Mouse (Mus musculus) retina, adult 2 months (tissue): ENCODE measurements at regions not wholly inside any gene's neighbourhood (a gene's known extent, or its start where the extent isn't known, plus 50 kb on each side); places are given as distances from the start of the nearest gene placed in this dataset.
A peak's percentile ranks its signal among the peaks of the same experiment; 100 is the strongest.

Experiments used
- DNase-seq: peaks from one replicate; pipeline ENCODE4 v3.0.0-alpha.2; 2012; ENCODE audit warnings: low read depth, low spot score

- DNase-seq, result no peak
Observed at GRCm38 (mm10) chr7:135986021-135986420, 269.9 kb upstream of the Mki67 start.

- DNase-seq, result no peak
Observed at GRCm38 (mm10) chr7:135990321-135990720, 274.2 kb upstream of the Mki67 start.

- DNase-seq, result no peak
Observed at GRCm38 (mm10) chr7:135996896-135997295, 280.7 kb upstream of the Mki67 start.

GRCm38 (mm10) chr7:135997640-135998039 is 281.5 kb upstream of the Mki67 start:
- no peak for DNase-seq

GRCm38 (mm10) chr7:136002382-136002781 is 286.2 kb upstream of the Mki67 start:
- no peak for DNase-seq

GRCm38 (mm10) chr7:136003291-136003690 is 287.1 kb upstream of the Mki67 start:
- no peak for DNase-seq

- no peak for DNase-seq
Observed at GRCm38 (mm10) chr7:136007796-136008455, 291.8 kb upstream of the Mki67 start.

- DNase-seq, result no peak
Observed at GRCm38 (mm10) chr7:136008486-136008885, 292.3 kb upstream of the Mki67 start.

GRCm38 (mm10) chr7:136010013-136010412 is 293.9 kb upstream of the Mki67 start:
- DNase-seq, result no peak

- DNase-seq, result no peak
Observed at GRCm38 (mm10) chr7:136014706-136015105, 298.5 kb upstream of the Mki67 start.

GRCm38 (mm10) chr7:136016918-136017317 is 300.8 kb upstream of the Mki67 start:
- no peak for DNase-seq

- DNase-seq, result no peak
Observed at GRCm38 (mm10) chr7:136020577-136020976, 304.4 kb upstream of the Mki67 start.

GRCm38 (mm10) chr7:136021071-136021470 is 304.9 kb upstream of the Mki67 start:
- DNase-seq, result no peak

GRCm38 (mm10) chr7:136022781-136023448 is 306.8 kb upstream of the Mki67 start:
- no peak for DNase-seq

- DNase-seq, result no peak
Observed at GRCm38 (mm10) chr7:136026451-136026850, 310.3 kb upstream of the Mki67 start.

- no peak for DNase-seq
Observed at GRCm38 (mm10) chr7:136032026-136032425, 315.9 kb upstream of the Mki67 start.

- no peak for DNase-seq
Observed at GRCm38 (mm10) chr7:136033536-136033935, 317.4 kb upstream of the Mki67 start.

- no peak for DNase-seq
Observed at GRCm38 (mm10) chr7:136035735-136036134, 319.6 kb upstream of the Mki67 start.

- no peak for DNase-seq
Observed at GRCm38 (mm10) chr7:136038072-136038471, 321.9 kb upstream of the Mki67 start.

GRCm38 (mm10) chr7:136038906-136039305 is 322.7 kb upstream of the Mki67 start:
- no peak for DNase-seq

GRCm38 (mm10) chr7:136041921-136042320 is 325.8 kb upstream of the Mki67 start:
- DNase-seq, result no peak

- peak; percentile 41 for DNase-seq
Observed at GRCm38 (mm10) chr7:136046645-136047363, 330.6 kb upstream of the Mki67 start.
